Mouse (Mus musculus) fibroblast of lung, adult 2 months (primary cell): ENCODE measurements at regions not wholly inside any gene's neighbourhood (a gene's known extent, or its start where the extent isn't known, plus 50 kb on each side); places are given as distances from the start of the nearest gene placed in this dataset.

ENCODE experiments used
- DNase-seq: peaks from one replicate; pipeline ENCODE4 v3.0.0-alpha.2; 2011; ENCODE audit warnings: low read depth

- no peak for DNase-seq
Measured at GRCm38 (mm10) chr7:94116899-94117521, 1037.3 kb downstream of the Fam181b start.

GRCm38 (mm10) chr7:94123781-94124180, 1044.1 kb downstream of the Fam181b start:
- DNase-seq = no peak

- DNase-seq = peak; percentile 34
Measured at GRCm38 (mm10) chr7:94154221-94154620, 1074.6 kb downstream of the Fam181b start.

GRCm38 (mm10) chr7:94155458-94155857, 1075.8 kb downstream of the Fam181b start:
- no peak for DNase-seq

GRCm38 (mm10) chr7:94180027-94180426, 1100.4 kb downstream of the Fam181b start:
- DNase-seq = no peak

GRCm38 (mm10) chr7:94212341-94212740, 1132.7 kb downstream of the Fam181b start:
- no peak for DNase-seq

GRCm38 (mm10) chr7:94227482-94227881, 1147.8 kb downstream of the Fam181b start:
- DNase-seq = no peak

- DNase-seq = no peak
Measured at GRCm38 (mm10) chr7:94233653-94234052, 1154.0 kb downstream of the Fam181b start.

GRCm38 (mm10) chr7:94249501-94249900, 1169.8 kb downstream of the Fam181b start:
- no peak for DNase-seq

- DNase-seq = no peak
Measured at GRCm38 (mm10) chr7:94268665-94269320, 1189.1 kb downstream of the Fam181b start.

GRCm38 (mm10) chr7:94281529-94281928, 1201.9 kb downstream of the Fam181b start:
- no peak for DNase-seq

GRCm38 (mm10) chr7:94282010-94282409, 1202.3 kb downstream of the Fam181b start:
- no peak for DNase-seq

GRCm38 (mm10) chr7:94283031-94283609, 1203.5 kb downstream of the Fam181b start:
- no peak for DNase-seq

GRCm38 (mm10) chr7:94305602-94306001, 1225.9 kb downstream of the Fam181b start:
- no peak for DNase-seq

GRCm38 (mm10) chr7:94314983-94315642, 1235.4 kb downstream of the Fam181b start:
- DNase-seq = no peak

- DNase-seq = no peak
Measured at GRCm38 (mm10) chr7:94332601-94333000, 1252.9 kb downstream of the Fam181b start.
